Mouse (Mus musculus): ENCODE data around the gene 6330409D20Rik.

The 6330409D20Rik gene

GRCm38 (mm10) chr2:32757056-32757845 lies 16.4 kb upstream of the 6330409D20Rik start, which contains the start of gene Tor2a:
TSS of gene Tor2a (plus strand) at chr2:32757234.
- DNase-seq (ENCODE audit: low spot score in 2 of 2), result peak; percentile 94 to 95

- DNase-seq (ENCODE audit: low spot score in 2 of 2), result no peak
Measured at GRCm38 (mm10) chr2:32756674-32757055, 15.8 kb upstream of the 6330409D20Rik start.

- DNase-seq (ENCODE audit: low spot score in 2 of 2), result no peak
Measured at GRCm38 (mm10) chr2:32752181-32752580, 11.4 kb upstream of the 6330409D20Rik start.

- no peak for DNase-seq (ENCODE audit: low spot score in 2 of 2)
Measured at GRCm38 (mm10) chr2:32751665-32752033, 10.8 kb upstream of the 6330409D20Rik start.

- DNase-seq (ENCODE audit: low spot score in 2 of 2), result peak in 1 of 2 experiments; percentile 44
Measured at GRCm38 (mm10) chr2:32750887-32751664, 10.3 kb upstream of the 6330409D20Rik start.

GRCm38 (mm10) chr2:32750199-32750598 lies 9.4 kb upstream of the 6330409D20Rik start:
- no peak for DNase-seq (ENCODE audit: low spot score in 2 of 2)

GRCm38 (mm10) chr2:32749082-32749481 lies 8.3 kb upstream of the 6330409D20Rik start:
- no peak for DNase-seq (ENCODE audit: low spot score in 2 of 2)

GRCm38 (mm10) chr2:32744272-32744982 lies 3.6 kb upstream of the 6330409D20Rik start:
- DNase-seq (ENCODE audit: low spot score in 2 of 2), result no peak

GRCm38 (mm10) chr2:32742173-32742531 lies 1.3 kb upstream of the 6330409D20Rik start:
- DNase-seq (ENCODE audit: low spot score in 2 of 2), result peak; percentile 63 to 75

- peak; percentile 55 to 66 for DNase-seq (ENCODE audit: low spot score in 2 of 2)
Measured at GRCm38 (mm10) chr2:32741273-32742172, 707 bp upstream of the 6330409D20Rik start.

GRCm38 (mm10) chr2:32739311-32739710 lies 1.5 kb downstream of the 6330409D20Rik start:
- DNase-seq (ENCODE audit: low spot score in 2 of 2), result no peak

- DNase-seq (ENCODE audit: low spot score in 2 of 2), result no peak
Measured at GRCm38 (mm10) chr2:32737008-32737407, 3.8 kb downstream of the 6330409D20Rik start.

GRCm38 (mm10) chr2:32736306-32736829 lies 4.4 kb downstream of the 6330409D20Rik start:
- no peak for DNase-seq (ENCODE audit: low spot score in 2 of 2)

GRCm38 (mm10) chr2:32734933-32735332 lies 5.9 kb downstream of the 6330409D20Rik start:
- no peak for DNase-seq (ENCODE audit: low spot score in 2 of 2)

GRCm38 (mm10) chr2:32734480-32734879 lies 6.3 kb downstream of the 6330409D20Rik start:
- no peak for DNase-seq (ENCODE audit: low spot score in 2 of 2)

GRCm38 (mm10) chr2:32732695-32733094 lies 8.1 kb downstream of the 6330409D20Rik start:
- DNase-seq (ENCODE audit: low spot score in 2 of 2), result no peak

- DNase-seq (ENCODE audit: low spot score in 2 of 2), result no peak
Measured at GRCm38 (mm10) chr2:32731911-32732310, 8.9 kb downstream of the 6330409D20Rik start.

- no peak for DNase-seq (ENCODE audit: low spot score in 2 of 2)
Measured at GRCm38 (mm10) chr2:32730854-32731253, 10.0 kb downstream of the 6330409D20Rik start.

GRCm38 (mm10) chr2:32729547-32729946 lies 11.3 kb downstream of the 6330409D20Rik start:
- no peak for DNase-seq (ENCODE audit: low spot score in 2 of 2)

GRCm38 (mm10) chr2:32728463-32728862 lies 12.4 kb downstream of the 6330409D20Rik start:
- no peak for DNase-seq (ENCODE audit: low spot score in 2 of 2)

GRCm38 (mm10) chr2:32727435-32727834 lies 13.4 kb downstream of the 6330409D20Rik start:
- DNase-seq (ENCODE audit: low spot score in 2 of 2), result peak; percentile 48 to 76

Data from cerebellum, postnatal 4 days (tissue).